Mouse (Mus musculus): ENCODE measurements around the gene Gm49325. TPM values are rescaled to one million over a fixed set of nuclear protein-coding genes. Genes with fewer than 3 reads are reported as not detected.
A peak's percentile ranks its signal among the peaks of the same experiment; 100 is the strongest.

Gene Gm49325
- polyA plus RNA-seq, 1 experiment from 2014 or later = 4.9 TPM

DNA sequence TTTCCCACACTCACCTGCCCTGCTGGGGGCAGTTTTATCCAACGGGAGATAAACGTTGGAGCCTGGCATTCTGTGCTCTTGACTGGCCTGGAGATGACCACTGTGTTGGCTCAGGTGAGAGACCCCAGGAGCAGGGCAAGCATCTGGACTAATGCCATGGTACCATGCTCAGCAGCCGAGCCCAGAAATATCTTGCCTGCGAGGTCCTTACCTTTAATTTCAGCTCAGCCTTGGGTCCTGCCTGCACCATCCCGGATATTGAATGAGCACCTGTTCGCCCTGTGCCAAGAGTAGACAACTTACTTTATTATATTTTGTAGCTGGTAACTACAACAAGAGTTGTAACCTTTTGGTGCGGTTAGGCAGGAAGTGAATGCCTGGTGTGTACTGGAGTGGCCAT lies 858 bp downstream of the Gm49325 start:
- H3K36me3 ChIP-seq (ENCODE audit: insufficient read depth, low read length) = peaks cover 7% of the 10 kb centered on the region; the same call in 1 of the 2 replicates
- 0 out of 2 replicates have a peak, but pooled peaks have one; percentile 0 for ATAC-seq
- DNase-seq (ENCODE audit: low spot score) = peak; percentile 20
- H3K4me1 ChIP-seq (ENCODE audit: insufficient read depth, low read depth, low read length) = peaks cover 14% of the 10 kb centered on the region
- H3K4me2 ChIP-seq (replicated peaks; ENCODE audit: low read depth, low read length) = peak overlapping the region; percentile 82
- peak overlapping the region; percentile 69 for H3K9ac ChIP-seq (replicated peaks; ENCODE audit: low read depth)
- H3K9me3 ChIP-seq (ENCODE audit: low read length) = no peaks in the 10 kb centered on the region
- TF ChIP-seq CTCF (IDR thresholded peaks at IDR 0.05) (no peak; the same call in 1 of the 2 replicates), EP300 (IDR thresholded peaks at IDR 0.05) (no peak)
- WGBS = 25% methylated on average over 7 of the region's 7 CpGs
- peak overlapping the region; percentile 99 for H3K27ac ChIP-seq (ENCODE audit: low read length)
- H3K4me3 ChIP-seq (ENCODE audit: low read depth, low read length) = peak overlapping the region; percentile 66
- no peaks in the 10 kb centered on the region for H3K27me3 ChIP-seq (replicated peaks; ENCODE audit: insufficient read depth, low read length)

DNA sequence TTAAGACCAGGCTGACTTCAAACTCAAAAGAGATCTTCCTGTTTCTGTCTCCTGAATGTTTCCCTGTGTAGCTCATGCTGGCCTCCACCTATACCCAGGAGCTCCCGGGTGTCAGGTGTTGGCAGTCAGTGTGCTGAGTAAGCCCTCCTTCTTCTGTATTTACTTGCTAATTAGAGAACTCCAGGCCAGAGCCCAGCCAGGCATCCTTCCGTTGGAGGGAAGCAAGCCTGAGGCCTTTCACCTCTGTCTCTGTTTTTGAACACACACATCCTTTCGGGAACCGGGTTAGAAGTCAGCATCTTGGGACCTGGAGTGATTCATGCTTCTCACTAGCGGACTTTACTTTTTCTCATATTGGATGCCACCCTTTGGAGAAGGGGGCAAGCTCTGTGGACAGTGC lies 1.4 kb downstream of the Gm49325 start:
- Histone ChIP-seq H3K9ac (replicated peaks; ENCODE audit: low read depth) (no peak overlapping the region), H3K4me2 (replicated peaks; ENCODE audit: low read depth, low read length) (peak overlapping the region; percentile 82; the same call in 1 of the 2 replicates), H3K4me1 (ENCODE audit: insufficient read depth, low read depth, low read length) (peaks cover 14% of the 10 kb centered on the region), H3K9me3 (ENCODE audit: low read length) (no peaks in the 10 kb centered on the region), H3K4me3 (ENCODE audit: low read depth, low read length) (0 out of 2 replicates have a peak overlapping the region, but pooled peaks have one; percentile 66), H3K27ac (ENCODE audit: low read length) (peak overlapping the region; percentile 99; the same call in 1 of the 2 replicates), H3K27me3 (replicated peaks; ENCODE audit: insufficient read depth, low read length) (no peaks in the 10 kb centered on the region), H3K36me3 (ENCODE audit: insufficient read depth, low read length) (peaks cover 10% of the 10 kb centered on the region; the same call in 1 of the 2 replicates)
- DNase-seq (ENCODE audit: low spot score) = no peak
- WGBS = 47% methylated on average over 5 of the region's 5 CpGs
- ATAC-seq = no peak
- TF ChIP-seq EP300 (IDR thresholded peaks at IDR 0.05) (no peak), CTCF (IDR thresholded peaks at IDR 0.05) (no peak)

DNA sequence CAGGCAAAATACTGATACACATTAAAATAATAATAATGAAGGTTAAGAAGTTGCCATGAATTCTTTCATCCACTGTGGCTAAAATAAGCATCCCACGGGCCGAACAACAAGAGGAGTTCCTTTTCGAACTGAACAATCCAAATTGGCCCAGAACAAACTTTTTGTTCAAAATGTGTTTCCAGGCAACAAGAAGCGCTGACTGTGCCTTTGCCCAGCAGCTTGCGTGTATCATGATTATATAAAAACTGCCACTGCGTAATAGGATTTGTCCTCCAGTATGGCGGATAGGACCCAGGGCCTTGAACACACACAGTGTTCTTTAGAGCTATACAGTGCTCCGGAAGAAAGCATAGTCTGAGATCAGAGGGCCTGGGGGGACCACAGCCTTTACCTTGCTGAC lies 2.6 kb downstream of the Gm49325 start:
- 85% methylated on average over 8 of the region's 8 CpGs for WGBS
- H3K27me3 ChIP-seq (replicated peaks; ENCODE audit: insufficient read depth, low read length) = no peaks in the 10 kb centered on the region

DNA sequence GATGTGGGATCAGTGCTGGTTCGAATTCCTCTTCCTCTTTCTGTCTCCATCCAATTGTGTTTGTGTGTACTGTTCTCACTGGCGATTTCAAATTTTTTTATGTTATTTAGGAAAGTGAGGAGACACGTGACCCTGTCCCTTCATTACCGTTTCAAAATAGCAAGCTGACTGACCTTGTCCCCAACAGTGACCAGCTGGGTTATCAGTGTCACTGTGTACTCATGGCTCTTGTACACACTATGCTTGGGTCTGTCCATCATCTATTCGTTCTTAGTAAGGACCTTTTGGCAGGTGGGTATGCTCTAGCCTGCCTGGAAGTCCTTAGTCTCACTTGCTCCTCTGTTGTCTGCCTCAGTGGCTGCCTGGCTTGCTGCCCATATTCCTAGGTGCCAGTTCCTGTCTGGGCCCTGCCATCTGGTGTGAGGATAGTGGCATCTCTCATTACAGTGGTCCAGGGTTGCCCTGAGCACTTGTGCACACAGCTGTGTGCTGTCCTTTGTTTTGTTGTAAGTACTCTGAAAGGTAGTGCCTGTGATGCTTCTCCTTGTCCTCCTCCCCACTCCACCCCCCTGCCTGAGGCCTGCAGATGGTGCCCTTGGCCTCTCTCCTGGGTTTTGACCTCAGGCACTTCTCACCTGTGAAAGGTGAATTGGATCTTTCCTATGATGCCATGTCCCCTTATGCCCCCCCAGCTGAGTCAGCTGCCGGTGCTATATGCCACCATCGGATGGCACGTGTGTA lies 4.4 kb downstream of the Gm49325 start:
- no peaks in the 10 kb centered on the region for H3K27me3 ChIP-seq (replicated peaks; ENCODE audit: insufficient read depth, low read length)
- H3K9ac ChIP-seq (replicated peaks; ENCODE audit: low read depth) = no peak overlapping the region
- H3K27ac ChIP-seq (ENCODE audit: low read length) = no peak overlapping the region
- peaks cover 15% of the 10 kb centered on the region; the same call in 1 of the 2 replicates for H3K36me3 ChIP-seq (ENCODE audit: insufficient read depth, low read length)
- no peaks in the 10 kb centered on the region for H3K9me3 ChIP-seq (ENCODE audit: low read length)
- H3K4me1 ChIP-seq (ENCODE audit: insufficient read depth, low read depth, low read length) = peaks cover 19% of the 10 kb centered on the region
- DNase-seq (ENCODE audit: low spot score) (no peak), ATAC-seq (no peak)
- H3K4me3 ChIP-seq (ENCODE audit: low read depth, low read length) = no peak overlapping the region
- WGBS = 86% methylated on average over 8 of the region's 8 CpGs
- no peak for TF ChIP-seq EP300 (IDR thresholded peaks at IDR 0.05)
- TF ChIP-seq CTCF (IDR thresholded peaks at IDR 0.05) = no peak
- H3K4me2 ChIP-seq (replicated peaks; ENCODE audit: low read depth, low read length) = no peak overlapping the region

More for the DNA sequence above, 2.6 kb downstream of the Gm49325 start:
- DNase-seq (ENCODE audit: low spot score) (no peak), ATAC-seq (no peak)
- Histone ChIP-seq H3K9ac (replicated peaks; ENCODE audit: low read depth) (no peak overlapping the region), H3K36me3 (ENCODE audit: insufficient read depth, low read length) (peaks cover 10% of the 10 kb centered on the region; the same call in 1 of the 2 replicates), H3K27ac (ENCODE audit: low read length) (no peak overlapping the region), H3K9me3 (ENCODE audit: low read length) (no peaks in the 10 kb centered on the region), H3K4me2 (replicated peaks; ENCODE audit: low read depth, low read length) (no peak overlapping the region), H3K4me1 (ENCODE audit: insufficient read depth, low read depth, low read length) (peaks cover 19% of the 10 kb centered on the region), H3K4me3 (ENCODE audit: low read depth, low read length) (no peak overlapping the region)
- TF ChIP-seq EP300 (IDR thresholded peaks at IDR 0.05) (no peak), CTCF (IDR thresholded peaks at IDR 0.05) (no peak)

DNA sequence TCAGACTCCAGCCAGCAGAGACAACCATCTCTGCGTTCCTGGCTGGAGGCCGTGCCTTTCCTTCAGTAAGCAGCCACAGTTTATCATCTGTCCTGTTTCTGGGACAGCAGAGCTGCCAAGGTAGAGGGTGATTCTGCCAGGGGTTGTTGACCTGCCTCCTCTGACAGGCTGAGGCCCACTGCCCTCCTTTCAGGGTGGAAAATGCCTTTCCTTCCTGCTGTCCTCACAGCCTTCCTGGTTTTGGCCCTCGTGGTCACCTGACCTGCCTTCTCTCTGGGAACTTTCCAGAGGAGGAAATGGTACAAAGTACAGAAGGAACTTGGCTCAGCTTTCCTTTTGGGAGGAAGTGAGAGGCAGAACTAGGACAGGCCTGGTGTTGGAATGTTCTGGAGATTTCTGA lies 7.4 kb downstream of the Gm49325 start:
- Histone ChIP-seq H3K27ac (ENCODE audit: low read length) (peak overlapping the region; percentile 90), H3K9ac (replicated peaks; ENCODE audit: low read depth) (0 out of 2 replicates have a peak overlapping the region, but pooled peaks have one; percentile 5), H3K9me3 (ENCODE audit: low read length) (no peaks in the 10 kb centered on the region), H3K27me3 (replicated peaks; ENCODE audit: insufficient read depth, low read length) (no peaks in the 10 kb centered on the region), H3K4me3 (ENCODE audit: low read depth, low read length) (no peak overlapping the region), H3K4me1 (ENCODE audit: insufficient read depth, low read depth, low read length) (peaks cover 6% of the 10 kb centered on the region; the same call in 1 of the 2 replicates), H3K4me2 (replicated peaks; ENCODE audit: low read depth, low read length) (no peak overlapping the region), H3K36me3 (ENCODE audit: insufficient read depth, low read length) (peaks cover 27% of the 10 kb centered on the region)
- DNase-seq (ENCODE audit: low spot score) (peak; percentile 92), ATAC-seq (peak; percentile 89)
- 40% methylated on average over 3 of the region's 3 CpGs for WGBS
- no peak for TF ChIP-seq CTCF (IDR thresholded peaks at IDR 0.05)
- TF ChIP-seq EP300 (IDR thresholded peaks at IDR 0.05) = peak; percentile 83

DNA sequence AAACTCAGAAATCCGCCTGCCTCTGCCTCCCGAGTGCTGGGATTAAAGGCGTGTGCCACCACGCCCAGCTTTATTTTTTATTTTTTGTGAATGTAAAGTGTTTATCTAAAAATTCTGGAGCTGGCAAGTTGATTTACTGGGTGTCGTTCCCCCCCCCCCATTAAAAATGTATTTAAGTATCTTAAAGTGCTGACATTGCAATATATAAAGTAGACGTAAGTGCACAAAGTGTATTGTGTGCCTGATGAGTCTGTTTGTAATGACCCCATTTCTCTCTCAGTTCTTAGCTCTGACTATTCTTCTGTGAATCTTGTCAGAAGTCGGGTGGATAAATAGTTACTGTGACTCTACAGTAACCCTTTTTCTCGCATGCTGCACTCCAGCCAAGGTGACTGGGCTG lies 9.7 kb downstream of the Gm49325 start:
- no peak overlapping the region for H3K4me2 ChIP-seq (replicated peaks; ENCODE audit: low read depth, low read length)
- peaks cover 27% of the 10 kb centered on the region for H3K36me3 ChIP-seq (ENCODE audit: insufficient read depth, low read length)
- H3K4me3 ChIP-seq (ENCODE audit: low read depth, low read length) = no peak overlapping the region
- no peak overlapping the region for H3K27ac ChIP-seq (ENCODE audit: low read length)
- H3K9ac ChIP-seq (replicated peaks; ENCODE audit: low read depth) = no peak overlapping the region
- H3K27me3 ChIP-seq (replicated peaks; ENCODE audit: insufficient read depth, low read length) = no peaks in the 10 kb centered on the region
- TF ChIP-seq EP300 (IDR thresholded peaks at IDR 0.05) (no peak), CTCF (IDR thresholded peaks at IDR 0.05) (no peak)
- H3K4me1 ChIP-seq (ENCODE audit: insufficient read depth, low read depth, low read length) = peaks cover 6% of the 10 kb centered on the region; the same call in 1 of the 2 replicates
- WGBS = 87% methylated on average over 8 of the region's 8 CpGs
- no peaks in the 10 kb centered on the region for H3K9me3 ChIP-seq (ENCODE audit: low read length)
- ATAC-seq = no peak
- DNase-seq (ENCODE audit: low spot score) = no peak

Data from lung, postnatal 0 days (tissue).